Mouse (Mus musculus) layer of hippocampus, adult 8-10 months (tissue): Measurements from ENCODE around the gene Scn1b. TPM values are rescaled to one million over a fixed set of nuclear protein-coding genes. Genes with fewer than 3 reads are reported as not detected.

Experiments
- DNase-seq, 2 experiments: peaks; one replicate each; pipeline ENCODE4 v3.0.0; 2022; ENCODE audit warnings: low spot score in 2 of 2
- total RNA-seq, 4 experiments: library from RNA; stranded (reverse); gene quantifications; 2 replicates each; pipeline ENCODE4 v1.2.4; 2022

The Scn1b gene
- total RNA-seq = 100 to 1,000 TPM; 572 to 623 (median 584) TPM

- DNase-seq = peak in 1 of 2 experiments; percentile 61
These were observed at the start of gene Scn1b for GRCm38 (mm10) chr7:31126851-31127724. TSS of gene Scn1b (minus strand) at chr7:31127003.

- no peak for DNase-seq
These were observed 48.3 kb upstream of the Scn1b start for GRCm38 (mm10) chr7:31175096-31175495.

DNA sequence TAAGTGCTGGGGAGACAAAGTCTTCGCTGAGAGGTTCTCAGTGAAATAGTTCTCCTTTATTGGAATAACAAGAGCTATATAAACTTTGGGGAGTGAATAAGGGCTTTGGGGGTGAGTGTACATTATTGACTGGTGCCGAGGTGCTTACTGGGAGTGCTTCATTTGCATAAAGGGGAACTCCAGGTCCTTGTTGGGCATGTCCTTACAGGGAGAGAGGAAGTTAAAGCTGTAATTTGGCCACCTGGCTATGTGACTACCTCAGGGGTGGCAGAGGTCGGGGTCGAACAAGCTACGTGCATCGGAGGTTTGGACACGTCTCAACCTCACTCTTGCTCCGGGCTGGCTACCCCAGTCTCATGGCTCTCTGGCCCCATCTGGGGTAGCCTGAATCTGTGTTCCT is 47.7 kb upstream of the Scn1b start:
- DNase-seq = no peak

GRCm38 (mm10) chr7:31172238-31172637 is 45.4 kb upstream of the Scn1b start:
- no peak for DNase-seq

DNA sequence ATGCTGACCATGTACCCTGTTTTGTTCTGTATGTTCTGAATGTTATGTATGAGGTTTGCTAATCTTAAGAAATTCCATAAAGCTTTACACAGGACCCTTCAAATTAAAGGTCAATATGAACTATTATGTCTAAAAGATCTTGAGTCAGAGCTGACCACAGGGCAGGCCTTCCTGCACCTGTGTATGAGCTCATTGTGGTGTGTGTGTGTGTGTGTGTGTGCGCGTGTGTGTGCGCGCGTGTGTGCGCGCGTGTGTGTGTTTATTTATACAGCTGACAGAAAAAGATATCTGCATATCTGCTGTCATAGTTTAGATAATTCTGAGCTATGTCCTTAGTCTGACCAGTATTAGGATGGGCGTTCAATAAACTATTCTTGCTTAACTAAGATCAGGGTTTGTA is 43.7 kb upstream of the Scn1b start:
- no peak for DNase-seq

DNA sequence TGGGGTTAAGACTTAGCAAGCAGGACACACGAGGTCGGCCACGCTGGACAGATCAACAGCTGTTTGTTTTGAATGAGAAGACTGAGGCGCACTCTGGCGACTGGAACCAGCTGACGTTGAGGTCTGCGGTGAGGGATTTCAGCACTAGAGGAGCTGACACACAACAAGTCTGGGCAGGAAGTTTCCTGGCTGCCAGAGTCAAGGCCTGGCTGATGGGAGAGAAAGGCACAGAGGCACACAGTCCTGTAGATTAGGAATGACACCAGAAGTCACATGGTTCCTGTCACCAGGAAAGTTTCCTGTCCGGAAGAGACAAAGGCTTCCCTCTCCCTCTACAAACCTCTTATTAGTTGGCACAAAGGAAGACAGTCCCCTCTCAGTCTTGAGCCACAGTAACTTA is 41.6 kb upstream of the Scn1b start:
- DNase-seq = no peak

GRCm38 (mm10) chr7:31164748-31165147 is 37.9 kb upstream of the Scn1b start:
- DNase-seq = no peak

DNA sequence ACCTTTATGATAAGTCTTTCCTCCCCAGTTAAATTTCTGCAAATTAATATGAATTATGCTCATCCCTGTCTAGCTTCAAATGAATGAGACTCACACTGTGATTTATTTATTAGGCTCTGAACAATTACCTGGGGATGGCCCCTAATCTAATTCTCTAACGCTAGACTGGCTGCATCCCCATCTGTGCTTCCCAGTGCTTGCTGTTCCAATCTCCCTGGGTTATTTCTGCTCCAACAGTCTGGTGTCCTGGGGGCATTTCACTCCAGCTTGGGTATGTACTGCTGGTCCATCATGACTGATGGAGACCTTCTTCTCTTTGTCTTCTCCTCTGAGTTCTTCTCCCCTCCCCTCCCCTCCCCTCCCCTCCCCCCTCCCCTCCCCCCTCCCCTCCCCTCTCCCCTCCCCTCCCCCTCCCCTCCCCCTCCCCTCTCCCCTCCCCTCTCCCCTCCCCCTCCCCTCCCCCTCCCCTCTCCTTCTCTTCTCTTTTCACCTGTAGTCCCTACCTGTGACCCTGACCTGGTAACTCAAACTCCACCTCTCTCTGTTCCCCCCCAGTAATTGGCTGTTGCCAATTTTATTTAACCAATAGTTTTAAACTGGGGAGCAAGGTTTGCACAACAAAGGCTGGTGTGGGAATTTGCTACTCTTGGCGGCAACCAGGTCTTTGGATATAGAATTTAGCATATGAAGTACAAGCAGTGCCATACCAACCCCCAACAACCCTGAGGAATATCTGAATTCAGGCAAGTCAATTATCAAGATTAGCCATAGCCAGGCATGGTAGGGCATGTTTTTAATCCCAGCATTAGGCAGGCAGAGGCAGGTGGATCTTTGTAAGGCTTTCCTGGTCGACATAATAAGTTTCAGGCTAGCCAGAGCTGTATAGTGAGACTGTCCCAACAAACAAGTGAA is 37.1 kb upstream of the Scn1b start:
- DNase-seq = no peak

DNA sequence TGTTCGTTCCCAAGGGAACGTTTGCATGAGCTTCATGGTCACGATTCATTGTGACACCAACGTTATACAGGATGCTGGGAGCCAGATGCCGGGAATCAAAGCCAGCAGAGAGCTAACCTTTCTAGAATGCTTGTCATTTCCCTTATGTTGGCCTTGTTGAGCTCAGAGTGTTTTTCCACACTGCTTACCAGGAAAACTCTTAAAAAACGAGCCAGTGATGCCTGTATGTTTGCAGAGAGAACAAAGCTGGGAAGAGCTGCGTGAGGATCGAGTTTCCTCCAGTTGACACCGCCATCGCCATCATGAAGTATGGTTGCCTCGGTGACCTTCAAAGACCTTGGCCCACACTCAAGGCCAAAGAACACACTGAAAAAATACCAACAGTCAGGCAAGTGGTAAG is 35.5 kb upstream of the Scn1b start:
- no peak for DNase-seq

DNA sequence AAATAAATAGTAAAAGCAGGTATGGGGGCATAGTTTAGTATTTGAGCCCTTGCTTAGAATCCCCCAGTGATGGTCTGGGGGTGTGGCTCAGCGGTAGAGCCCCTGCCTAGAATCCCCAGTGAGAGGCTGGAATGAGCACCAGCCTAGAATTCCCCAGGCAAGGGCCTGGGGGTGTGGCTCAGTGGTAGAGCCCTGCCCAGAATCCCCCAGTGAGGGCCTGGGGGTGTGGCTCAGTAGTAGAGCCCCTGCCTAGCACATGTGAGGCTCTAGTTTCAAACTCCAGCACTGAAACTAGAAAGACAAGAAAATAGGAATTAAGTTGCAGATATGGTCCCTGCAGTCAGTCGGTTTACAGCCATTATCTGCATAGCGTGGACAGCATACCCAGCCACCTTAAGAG is 35.0 kb upstream of the Scn1b start:
- DNase-seq = no peak

- no peak for DNase-seq
These were observed 34.4 kb upstream of the Scn1b start for GRCm38 (mm10) chr7:31161246-31161645.

- DNase-seq = no peak
These were observed 34.0 kb upstream of the Scn1b start for GRCm38 (mm10) chr7:31160763-31161162.

DNA sequence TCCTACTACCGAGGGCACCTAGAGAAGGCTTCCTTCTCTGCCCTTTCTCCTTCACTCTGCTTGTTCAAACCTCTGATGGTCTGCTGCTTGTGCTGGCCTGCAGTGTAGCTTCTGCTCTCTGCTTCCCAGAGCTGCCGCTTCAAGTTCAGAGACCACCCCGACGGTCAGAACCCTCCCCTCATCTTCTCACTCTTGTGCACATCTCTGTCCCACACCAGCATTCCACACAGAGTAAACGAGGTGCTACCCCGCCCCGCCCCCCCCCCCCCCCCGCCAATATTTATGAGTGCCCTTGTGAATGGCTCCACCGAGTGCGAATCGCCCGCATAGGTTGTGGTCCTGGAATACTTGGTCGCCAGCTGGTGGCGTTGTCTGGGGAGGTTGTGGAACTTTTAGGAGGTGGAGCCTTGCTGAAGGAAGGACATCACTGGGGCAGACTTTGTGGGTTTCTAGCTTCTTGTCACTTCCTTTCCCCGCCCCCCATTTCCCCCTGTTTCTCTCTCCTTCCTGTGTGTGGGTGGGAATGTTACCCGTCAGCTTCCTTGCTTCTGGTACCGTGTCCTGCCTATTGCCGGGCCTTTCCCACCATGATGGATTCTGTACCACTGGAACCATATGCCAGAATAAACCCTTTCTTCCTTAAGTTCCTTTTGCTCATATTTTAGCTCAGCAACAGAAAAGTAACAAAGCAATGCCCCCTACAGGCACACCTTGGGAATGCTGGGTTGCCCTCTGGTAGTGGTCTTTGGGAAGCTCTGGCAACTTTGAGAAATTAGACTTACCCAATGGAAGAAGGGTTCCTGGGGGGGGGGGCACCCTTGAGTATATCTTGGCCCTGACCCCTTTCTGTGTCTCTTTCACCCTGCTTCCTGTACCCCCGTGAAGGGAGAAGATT is 29.5 kb upstream of the Scn1b start:
- no peak for DNase-seq

- DNase-seq = no peak
These were observed 28.7 kb upstream of the Scn1b start, which contains the start of gene Gramd1a for GRCm38 (mm10) chr7:31155296-31156033. TSS of gene Gramd1a (minus strand) at chr7:31155896.

GRCm38 (mm10) chr7:31153536-31154320 is 26.9 kb upstream of the Scn1b start:
- DNase-seq = no peak

GRCm38 (mm10) chr7:31151301-31152241 is 24.8 kb upstream of the Scn1b start:
- no peak for DNase-seq

DNA sequence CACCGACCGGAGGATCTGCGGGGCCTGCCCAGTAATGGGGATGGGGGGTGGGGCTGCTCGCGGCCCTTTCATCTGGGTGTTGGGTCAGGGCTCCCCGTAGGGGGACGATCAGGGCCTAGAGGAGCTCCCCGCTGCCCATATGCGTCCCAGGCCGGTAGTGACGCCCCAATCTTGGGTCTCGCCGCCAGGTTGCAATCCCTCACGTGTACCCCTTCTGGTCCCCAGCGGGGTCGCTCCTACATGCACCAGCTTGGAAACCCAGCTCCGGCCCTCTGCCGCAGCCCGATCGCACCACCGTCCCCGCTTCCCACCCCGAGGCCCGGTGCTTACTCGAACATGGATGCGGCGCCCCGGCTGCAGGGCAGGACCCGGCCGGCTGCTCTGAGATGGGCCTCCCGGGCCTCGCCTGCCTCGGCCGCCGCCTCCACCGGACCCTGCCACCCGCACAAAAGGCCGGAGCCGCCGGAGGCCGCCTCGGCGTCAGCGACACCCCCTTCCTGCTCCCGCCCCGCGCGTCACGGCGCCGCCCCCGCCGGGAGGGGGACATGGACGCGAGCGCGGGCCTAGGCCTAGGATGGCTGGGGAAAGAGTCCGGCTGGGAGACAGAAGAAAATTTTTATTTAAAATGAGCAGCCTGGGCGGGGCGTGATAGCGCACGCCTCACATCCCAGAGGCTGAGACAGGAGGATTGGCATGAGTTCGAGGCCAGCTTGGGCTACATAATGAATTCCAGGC is 23.9 kb upstream of the Scn1b start:
- DNase-seq = peak; percentile 77 to 80
